Mouse (Mus musculus) cerebellum, adult 11 months (tissue): ENCODE results near the gene Plk2.

Source experiments
- DNase-seq: peaks from one replicate; pipeline ENCODE4 v3.0.0; 2022

The Plk2 gene

GRCm38 (mm10) chr13:110412572-110413209 lies 17.8 kb downstream of the Plk2 start:
- no peak for DNase-seq

GRCm38 (mm10) chr13:110418656-110419055 lies 23.8 kb downstream of the Plk2 start:
- no peak for DNase-seq

- DNase-seq: no peak
Observed at GRCm38 (mm10) chr13:110419640-110420039, 24.8 kb downstream of the Plk2 start.

- no peak for DNase-seq
Observed at GRCm38 (mm10) chr13:110422434-110422833, 27.6 kb downstream of the Plk2 start.

GRCm38 (mm10) chr13:110425512-110426222 lies 30.8 kb downstream of the Plk2 start:
- no peak for DNase-seq

GRCm38 (mm10) chr13:110431388-110431787 lies 36.5 kb downstream of the Plk2 start:
- DNase-seq: no peak

- no peak for DNase-seq
Observed at GRCm38 (mm10) chr13:110432062-110432566, 37.3 kb downstream of the Plk2 start.

GRCm38 (mm10) chr13:110432613-110433012 lies 37.8 kb downstream of the Plk2 start:
- DNase-seq: no peak

- no peak for DNase-seq
Observed at GRCm38 (mm10) chr13:110436692-110437091, 41.8 kb downstream of the Plk2 start.

- DNase-seq: no peak
Observed at GRCm38 (mm10) chr13:110438624-110439023, 43.8 kb downstream of the Plk2 start.

GRCm38 (mm10) chr13:110444335-110444734 lies 49.5 kb downstream of the Plk2 start:
- no peak for DNase-seq

- DNase-seq: no peak
Observed at GRCm38 (mm10) chr13:110444894-110445293, 50.0 kb downstream of the Plk2 start.

GRCm38 (mm10) chr13:110446434-110446833 lies 51.6 kb downstream of the Plk2 start:
- no peak for DNase-seq

GRCm38 (mm10) chr13:110450056-110450455 lies 55.2 kb downstream of the Plk2 start:
- DNase-seq: no peak
